Mouse (Mus musculus): Measurements from ENCODE around the gene Iqgap2. TPM values are rescaled to one million over a fixed set of nuclear protein-coding genes. Genes with fewer than 3 reads are reported as not detected.
A peak's percentile ranks its signal among the peaks of the same experiment; 100 is the strongest.

Gene Iqgap2
- polyA plus RNA-seq, 1 experiment from 2014 or later, result 9.6 TPM

- WGBS, result 56% methylated on average over 5 of the region's 5 CpGs
- no peaks in the 10 kb centered on the region for H3K9me3 ChIP-seq
- H3K36me3 ChIP-seq, result no peaks in the 10 kb centered on the region
- 0 out of 2 replicates have a peak, but pooled peaks cover 6% of the 10 kb centered on the region for H3K4me1 ChIP-seq
- no peak overlapping the region for H3K4me3 ChIP-seq
- no peak overlapping the region for H3K27ac ChIP-seq
- H3K27me3 ChIP-seq, result no peaks in the 10 kb centered on the region
- no peak for ATAC-seq (ENCODE audit: insufficient number of reproducible peaks, low FRiP score, low TSS enrichment, low read depth)
- no peak overlapping the region for H3K9ac ChIP-seq
- no peak overlapping the region for H3K4me2 ChIP-seq
These were observed 45.4 kb downstream of the Iqgap2 start for GRCm38 (mm10) chr13:95846364-95846763.

- Histone ChIP-seq H3K27ac (no peak overlapping the region), H3K36me3 (no peaks in the 10 kb centered on the region), H3K4me1 (0 out of 2 replicates have a peak, but pooled peaks cover 6% of the 10 kb centered on the region)
These were observed 46.8 kb downstream of the Iqgap2 start for GRCm38 (mm10) chr13:95844950-95845349.

GRCm38 (mm10) chr13:95843411-95844026 is 48.2 kb downstream of the Iqgap2 start:
- no peak for ATAC-seq (ENCODE audit: insufficient number of reproducible peaks, low FRiP score, low TSS enrichment, low read depth)
- H3K4me2 ChIP-seq, result no peak overlapping the region
- H3K9me3 ChIP-seq, result no peaks in the 10 kb centered on the region
- H3K27me3 ChIP-seq, result no peaks in the 10 kb centered on the region
- H3K4me3 ChIP-seq, result no peak overlapping the region
- no peak overlapping the region for H3K27ac ChIP-seq
- H3K36me3 ChIP-seq, result no peaks in the 10 kb centered on the region
- H3K9ac ChIP-seq, result no peak overlapping the region
- WGBS, result 79% methylated on average over 10 of the region's 10 CpGs
- H3K4me1 ChIP-seq, result 0 out of 2 replicates have a peak, but pooled peaks cover 3% of the 10 kb centered on the region

More at GRCm38 (mm10) chr13:95844950-95845349, 46.8 kb downstream of the Iqgap2 start:
- 79% methylated on average over 3 of the region's 3 CpGs for WGBS
- Histone ChIP-seq H3K9ac (no peak overlapping the region), H3K4me2 (no peak overlapping the region), H3K9me3 (no peaks in the 10 kb centered on the region), H3K4me3 (no peak overlapping the region), H3K27me3 (no peaks in the 10 kb centered on the region)
- no peak for ATAC-seq (ENCODE audit: insufficient number of reproducible peaks, low FRiP score, low TSS enrichment, low read depth)

DNA sequence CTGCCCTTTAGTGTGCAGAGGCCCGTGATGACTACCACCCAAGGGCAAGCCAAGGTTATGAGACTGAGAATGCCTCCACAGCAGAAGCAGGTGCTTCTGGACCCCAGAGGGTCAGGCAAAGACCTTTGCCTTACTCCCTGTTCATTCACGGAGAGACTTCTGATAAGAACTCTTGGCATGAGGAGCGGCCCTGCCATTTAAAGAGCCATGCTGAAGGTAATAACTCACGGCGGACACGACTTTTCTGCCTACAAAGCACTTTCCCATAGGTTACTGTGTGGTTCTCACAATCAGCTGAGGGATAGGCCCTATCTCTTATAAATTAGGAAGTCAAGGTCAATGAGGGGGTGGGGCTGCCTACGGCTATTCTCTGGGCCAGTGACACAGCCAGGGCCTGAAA is 48.9 kb downstream of the Iqgap2 start:
- Histone ChIP-seq H3K9ac (no peak overlapping the region), H3K36me3 (no peaks in the 10 kb centered on the region), H3K27me3 (no peaks in the 10 kb centered on the region), H3K4me2 (no peak overlapping the region), H3K4me3 (no peak overlapping the region), H3K9me3 (no peaks in the 10 kb centered on the region), H3K27ac (no peak overlapping the region), H3K4me1 (0 out of 2 replicates have a peak, but pooled peaks cover 3% of the 10 kb centered on the region)
- ATAC-seq (ENCODE audit: insufficient number of reproducible peaks, low FRiP score, low TSS enrichment, low read depth), result no peak
- WGBS, result 77% methylated on average over 7 of the region's 7 CpGs

GRCm38 (mm10) chr13:95841946-95842345 is 49.8 kb downstream of the Iqgap2 start:
- no peaks in the 10 kb centered on the region for H3K27me3 ChIP-seq

DNA sequence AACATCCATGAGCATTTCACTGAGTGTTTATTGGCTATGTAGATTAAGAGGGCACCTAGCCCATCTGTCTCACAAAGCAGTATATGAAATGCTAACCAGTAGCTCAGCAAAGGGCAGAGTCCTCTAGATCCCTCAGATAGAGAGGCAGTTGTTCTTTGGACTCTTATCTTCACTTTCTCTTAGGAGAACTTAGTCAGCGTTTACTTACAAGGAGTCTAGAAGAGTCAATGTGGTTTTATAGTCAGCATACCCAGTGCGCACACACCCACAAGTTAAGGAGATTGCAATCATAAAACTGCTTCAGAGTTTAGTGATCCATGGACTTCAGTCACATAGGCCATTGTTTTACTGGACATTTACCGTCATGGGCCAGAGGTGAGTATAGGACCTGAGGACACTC is 54.8 kb downstream of the Iqgap2 start:
- 0 out of 2 replicates have a peak, but pooled peaks cover 5% of the 10 kb centered on the region for H3K36me3 ChIP-seq
- no peaks in the 10 kb centered on the region for H3K27me3 ChIP-seq
- no peak for ATAC-seq (ENCODE audit: insufficient number of reproducible peaks, low FRiP score, low TSS enrichment, low read depth)
- no peaks in the 10 kb centered on the region for H3K9me3 ChIP-seq
- no peak overlapping the region for H3K4me2 ChIP-seq
- no peak overlapping the region for H3K9ac ChIP-seq
- no peak overlapping the region for H3K4me3 ChIP-seq
- peaks cover 12% of the 10 kb centered on the region for H3K4me1 ChIP-seq
- H3K27ac ChIP-seq, result no peak overlapping the region
- WGBS, result 87% methylated on average over 3 of the region's 3 CpGs

More at GRCm38 (mm10) chr13:95841946-95842345, 49.8 kb downstream of the Iqgap2 start:
- Histone ChIP-seq H3K36me3 (no peaks in the 10 kb centered on the region), H3K27ac (no peak overlapping the region), H3K9ac (no peak overlapping the region), H3K4me2 (no peak overlapping the region), H3K4me1 (0 out of 2 replicates have a peak, but pooled peaks cover 3% of the 10 kb centered on the region), H3K4me3 (no peak overlapping the region), H3K9me3 (no peaks in the 10 kb centered on the region)
- WGBS, result 91% methylated on average over 1 of the region's 1 CpGs
- ATAC-seq (ENCODE audit: insufficient number of reproducible peaks, low FRiP score, low TSS enrichment, low read depth), result no peak

GRCm38 (mm10) chr13:95833473-95833872 is 58.2 kb downstream of the Iqgap2 start:
- H3K4me1 ChIP-seq, result peaks cover 14% of the 10 kb centered on the region
- no peaks in the 10 kb centered on the region for H3K9me3 ChIP-seq
- H3K27me3 ChIP-seq, result no peaks in the 10 kb centered on the region
- H3K27ac ChIP-seq, result 0 out of 2 replicates have a peak overlapping the region, but pooled peaks have one; percentile 24
- WGBS, result 73% methylated on average over 6 of the region's 6 CpGs
- H3K9ac ChIP-seq, result no peak overlapping the region
- no peak overlapping the region for H3K4me3 ChIP-seq
- 0 out of 2 replicates have a peak, but pooled peaks cover 5% of the 10 kb centered on the region for H3K36me3 ChIP-seq
- ATAC-seq (ENCODE audit: insufficient number of reproducible peaks, low FRiP score, low TSS enrichment, low read depth), result no peak
- no peak overlapping the region for H3K4me2 ChIP-seq

- WGBS, result 49% methylated on average over 3 of the region's 3 CpGs
- Histone ChIP-seq H3K4me2 (no peak overlapping the region), H3K9ac (no peak overlapping the region), H3K27ac (peak overlapping the region; percentile 30; the same call in 1 of the 2 replicates), H3K4me1 (peaks cover 14% of the 10 kb centered on the region), H3K4me3 (no peak overlapping the region), H3K36me3 (0 out of 2 replicates have a peak, but pooled peaks cover 5% of the 10 kb centered on the region), H3K9me3 (no peaks in the 10 kb centered on the region), H3K27me3 (no peaks in the 10 kb centered on the region)
- ATAC-seq (ENCODE audit: insufficient number of reproducible peaks, low FRiP score, low TSS enrichment, low read depth), result no peak
These were observed 59.0 kb downstream of the Iqgap2 start for GRCm38 (mm10) chr13:95832712-95833111.

DNA sequence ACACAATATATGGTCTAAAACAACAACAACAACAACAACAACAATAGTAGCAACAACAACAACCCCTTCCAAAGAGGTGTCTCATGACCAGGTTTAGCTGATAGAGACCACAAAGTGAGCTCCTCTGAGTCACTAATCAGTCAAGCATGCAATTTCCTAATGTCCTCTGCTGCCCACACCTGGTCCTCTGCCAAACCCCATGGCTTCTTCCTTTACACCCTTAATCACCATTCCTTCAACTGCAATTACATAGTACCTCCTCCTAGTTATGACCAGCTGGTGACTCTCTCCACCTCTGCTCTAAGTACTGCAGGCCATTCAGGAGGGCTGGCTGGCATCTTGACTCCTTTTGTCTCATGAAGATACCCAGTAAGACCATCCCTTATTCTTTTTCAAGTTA is 60.0 kb downstream of the Iqgap2 start:
- no peak overlapping the region for H3K9ac ChIP-seq
- no peak overlapping the region for H3K4me2 ChIP-seq
- no peak overlapping the region for H3K4me3 ChIP-seq
- no peak overlapping the region for H3K27ac ChIP-seq
- 0 out of 2 replicates have a peak, but pooled peaks cover 5% of the 10 kb centered on the region for H3K36me3 ChIP-seq
- H3K9me3 ChIP-seq, result no peaks in the 10 kb centered on the region
- no peaks in the 10 kb centered on the region for H3K27me3 ChIP-seq
- H3K4me1 ChIP-seq, result peaks cover 14% of the 10 kb centered on the region
- no peak for ATAC-seq (ENCODE audit: insufficient number of reproducible peaks, low FRiP score, low TSS enrichment, low read depth)

GRCm38 (mm10) chr13:95829431-95830171 is 62.1 kb downstream of the Iqgap2 start:
- H3K9me3 ChIP-seq, result no peaks in the 10 kb centered on the region
- no peak overlapping the region for H3K9ac ChIP-seq
- no peak overlapping the region for H3K4me3 ChIP-seq
- no peak for ATAC-seq (ENCODE audit: insufficient number of reproducible peaks, low FRiP score, low TSS enrichment, low read depth)
- H3K36me3 ChIP-seq, result no peaks in the 10 kb centered on the region
- peaks cover 14% of the 10 kb centered on the region for H3K4me1 ChIP-seq
- no peak overlapping the region for H3K4me2 ChIP-seq
- no peak overlapping the region for H3K27ac ChIP-seq
- 87% methylated on average over 7 of the region's 7 CpGs for WGBS
- no peaks in the 10 kb centered on the region for H3K27me3 ChIP-seq

GRCm38 (mm10) chr13:95828616-95829015 is 63.1 kb downstream of the Iqgap2 start:
- ATAC-seq (ENCODE audit: insufficient number of reproducible peaks, low FRiP score, low TSS enrichment, low read depth), result no peak
- Histone ChIP-seq H3K9me3 (no peaks in the 10 kb centered on the region), H3K27me3 (no peaks in the 10 kb centered on the region), H3K4me2 (no peak overlapping the region), H3K36me3 (no peaks in the 10 kb centered on the region), H3K9ac (no peak overlapping the region), H3K4me1 (peaks cover 14% of the 10 kb centered on the region), H3K27ac (no peak overlapping the region), H3K4me3 (no peak overlapping the region)
- 90% methylated on average over 5 of the region's 5 CpGs for WGBS

DNA sequence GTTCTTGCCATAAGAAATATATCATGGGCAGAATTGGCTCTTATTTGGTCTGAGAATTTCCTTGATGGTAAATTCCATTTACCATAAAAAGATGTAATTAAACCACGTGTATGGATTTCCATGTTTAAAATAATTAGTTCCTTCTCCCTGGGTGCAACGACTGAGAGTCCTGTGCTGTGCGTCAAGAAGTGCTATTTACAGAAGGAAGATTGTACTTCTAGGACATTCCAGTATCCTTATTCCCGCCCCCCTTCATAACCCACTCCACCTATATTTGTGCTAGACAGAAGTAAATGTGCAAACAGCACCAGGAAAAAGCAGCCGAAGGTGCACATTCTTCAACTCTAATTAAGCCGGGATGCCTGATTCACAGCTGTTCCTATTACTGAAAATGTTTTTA is 65.5 kb downstream of the Iqgap2 start:
- 56% methylated on average over 6 of the region's 6 CpGs for WGBS
- Histone ChIP-seq H3K4me1 (no peaks in the 10 kb centered on the region), H3K9me3 (no peaks in the 10 kb centered on the region), H3K4me3 (no peak overlapping the region), H3K4me2 (no peak overlapping the region), H3K36me3 (no peaks in the 10 kb centered on the region), H3K27ac (no peak overlapping the region), H3K9ac (no peak overlapping the region), H3K27me3 (no peaks in the 10 kb centered on the region)
- ATAC-seq (ENCODE audit: insufficient number of reproducible peaks, low FRiP score, low TSS enrichment, low read depth), result no peak

All from limb, embryonic 15.5 days (tissue).